Mouse (Mus musculus) forebrain, embryonic 11.5 days (tissue): ENCODE measurements around the gene Nfe2l3. TPM values are rescaled to one million over a fixed set of nuclear protein-coding genes. Genes with fewer than 3 reads are reported as not detected.
"Not testable (repeated sequence)": the region's sequence is repeated elsewhere in the genome, so short reads cannot be mapped to it uniquely, and the experiment has no call there.

ENCODE experiments used
- ATAC-seq: fragments of 200-750 bp; cut with Nextera tagmentation; replicated peaks from 2 replicates; pipeline ENCODE4 v1.8.0; 2017; ENCODE audit warnings: moderate TSS enrichment; ENCODE audit not compliant: low FRiP score
- DNase-seq: peaks from one replicate; pipeline ENCODE4 v3.0.0-alpha.2; 2017; ENCODE audit warnings: low spot score
- H3K27ac ChIP-seq: fragments of 300-500 bp; sonication (generic); 2 replicates; pipeline ENCODE4 v1.5.1; 2014; ENCODE audit warnings: low read depth, low read length
- H3K27me3 ChIP-seq: fragments of 300-500 bp; sonication (generic); 2 replicates; pipeline ENCODE4 v1.6.1; 2014; ENCODE audit warnings: mild to moderate bottlenecking, low read length, mixed read lengths; ENCODE audit not compliant: control insufficient read depth, insufficient read depth
- H3K36me3 ChIP-seq: fragments of 300-500 bp; sonication (generic); 2 replicates; pipeline ENCODE4 v1.6.1; 2014; ENCODE audit warnings: mild to moderate bottlenecking, low read length, moderate library complexity, mixed read lengths; ENCODE audit not compliant: control insufficient read depth, insufficient read depth
- H3K4me1 ChIP-seq: fragments of 300-500 bp; sonication (generic); replicated peaks from 2 replicates; pipeline ENCODE4 v1.6.1; 2014; ENCODE audit warnings: low read length, mixed read lengths; ENCODE audit not compliant: control insufficient read depth, insufficient read depth
- H3K4me2 ChIP-seq: fragments of 300-500 bp; sonication (generic); 2 replicates; pipeline ENCODE4 v1.6.1; 2014; ENCODE audit warnings: low read depth, mild to moderate bottlenecking, low read length, moderate library complexity, mixed read lengths; ENCODE audit not compliant: severe bottlenecking
- H3K4me3 ChIP-seq: fragments of 300-500 bp; sonication (generic); 2 replicates; pipeline ENCODE4 v1.5.1; 2014; ENCODE audit warnings: low read depth, low read length
- H3K9ac ChIP-seq: fragments of 300-500 bp; sonication (generic); 2 replicates; pipeline ENCODE4 v1.6.1; 2014; ENCODE audit warnings: low read length
- H3K9me3 ChIP-seq: fragments of 300-500 bp; sonication (generic); 2 replicates; pipeline ENCODE4 v1.6.1; 2016; ENCODE audit warnings: low read length, mixed read lengths; ENCODE audit not compliant: control insufficient read depth
- WGBS: fragments of 180-500 bp; shearing (Covaris S2); extraction: QIAGEN DNeasy Blood & Tissue Kit; methylation state at CpG from one replicate; pipeline ENCODE4 v1.1.7; 2014; 5-methylcytosine and 5-hydroxymethylcytosine counted together
- polyA plus RNA-seq: library from polyadenylated mRNA; unstranded; fragments of >200 nt; fragmentation: Nextera tagmentation; extraction: Ambion mirVana; gene quantifications from 2 replicates; pipeline ENCODE4 v1.2.1, GENCODE M21; 2014

Nfe2l3 gene
- polyA plus RNA-seq, 1 experiment from 2014 or later: 1.5 TPM

DNA sequence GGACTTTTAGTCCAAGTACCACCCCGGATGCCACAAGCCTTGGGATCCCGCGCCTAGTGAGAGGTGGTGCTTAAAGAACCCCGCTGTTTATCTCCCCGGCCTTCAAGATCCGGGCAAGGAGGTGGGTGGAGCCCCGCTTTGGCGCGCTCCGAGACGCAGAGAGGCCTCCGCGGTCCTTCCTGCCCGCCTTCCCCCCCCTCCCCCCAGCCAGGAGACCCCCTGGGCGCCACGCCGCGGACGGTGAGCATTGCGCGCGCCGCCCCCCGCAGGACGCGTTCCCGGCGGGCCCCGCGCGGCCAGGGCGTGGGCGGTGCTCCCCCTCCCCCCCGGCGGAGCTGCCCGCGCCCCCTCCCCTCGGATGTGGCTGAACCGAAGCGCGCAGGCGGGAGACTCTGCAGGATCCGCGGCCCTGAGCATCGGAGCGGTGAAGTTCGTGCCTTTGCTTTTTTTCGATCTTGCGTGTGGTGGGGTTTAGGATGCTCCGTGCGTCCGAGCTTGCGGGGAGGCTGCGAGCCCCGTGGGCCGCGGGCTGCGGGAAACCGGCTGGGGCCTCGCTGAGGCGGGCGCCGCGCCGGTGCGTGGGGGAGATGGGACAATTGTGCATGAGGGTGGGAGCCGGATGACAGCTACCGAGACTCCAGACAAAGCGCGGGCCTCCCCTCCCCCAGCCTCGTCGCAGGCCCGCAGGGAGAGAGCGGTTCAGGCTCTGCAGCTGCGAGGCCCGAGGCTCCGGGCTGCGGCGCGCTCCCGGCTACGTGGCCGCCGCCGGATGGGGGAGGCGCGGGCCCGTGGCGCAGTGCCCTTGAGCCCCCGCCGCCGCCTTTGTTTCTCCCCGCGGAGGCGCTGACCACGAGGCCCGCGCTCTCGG lies 38.1 kb downstream of the Nfe2l3 start, which contains the start of gene Cbx3:
TSS of gene Cbx3 (plus strand) at position 50 of the 868 bp plus-strand sequence.
- Histone ChIP-seq H3K4me3 (peak within 1 kb of the TSS; percentile 96), H3K9me3 (no peaks in the 10 kb centered on the region), H3K9ac (peak within 1 kb of the TSS; percentile 100), H3K27me3 (no peaks in the 10 kb centered on the region), H3K27ac (peak within 1 kb of the TSS; percentile 100), H3K4me1 (peaks cover 7% of the 10 kb centered on the region; the same call in 1 of the 2 replicates), H3K36me3 (peaks cover 10% of the 10 kb centered on the region), H3K4me2 (peak within 1 kb of the TSS; percentile 48)
- DNase-seq (peak; percentile 96), ATAC-seq (peak; percentile 79)
- under 1% methylated on average over 75 of the region's 99 CpGs for WGBS

DNA sequence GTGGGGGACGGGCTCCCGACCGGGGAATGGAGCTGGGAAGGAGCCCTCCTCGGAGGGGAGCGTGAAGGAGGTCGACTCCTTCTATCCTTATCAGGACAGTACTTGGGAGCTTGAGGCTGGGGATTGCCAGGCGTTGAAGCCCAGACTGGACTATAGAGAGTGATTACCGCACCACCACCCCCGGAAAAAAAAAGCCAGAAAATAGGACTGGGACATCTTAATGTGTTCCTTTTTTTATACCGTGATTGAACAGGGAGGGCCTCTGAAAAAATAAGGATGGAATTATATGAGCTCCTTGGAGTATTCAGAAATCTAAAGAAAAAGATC lies 38.7 kb downstream of the Nfe2l3 start:
- Histone ChIP-seq H3K9me3 (no peaks in the 10 kb centered on the region), H3K36me3 (peaks cover 7% of the 10 kb centered on the region), H3K27ac (peak overlapping the region; percentile 100), H3K9ac (peak overlapping the region; percentile 100), H3K4me2 (peak overlapping the region; percentile 48; the same call in 1 of the 2 replicates), H3K4me1 (peaks cover 4% of the 10 kb centered on the region; the same call in 1 of the 2 replicates), H3K27me3 (no peaks in the 10 kb centered on the region), H3K4me3 (peak overlapping the region; percentile 96)
- no peak for DNase-seq
- WGBS: 0% methylated on average over 10 of the region's 10 CpGs
- no peak for ATAC-seq

GRCm38 (mm10) chr6:51471782-51472181 lies 39.3 kb downstream of the Nfe2l3 start:
- H3K4me3 ChIP-seq: peak overlapping the region; percentile 96
- peaks cover 4% of the 10 kb centered on the region; the same call in 1 of the 2 replicates for H3K4me1 ChIP-seq
- H3K9ac ChIP-seq: peak overlapping the region; percentile 61
- H3K27ac ChIP-seq: no peak overlapping the region
- H3K27me3 ChIP-seq: no peaks in the 10 kb centered on the region
- DNase-seq (no peak), ATAC-seq (no peak)
- H3K9me3 ChIP-seq: no peaks in the 10 kb centered on the region
- H3K4me2 ChIP-seq: peak overlapping the region; percentile 72
- 18% methylated on average over 3 of the region's 3 CpGs for WGBS
- peaks cover 3% of the 10 kb centered on the region for H3K36me3 ChIP-seq

DNA sequence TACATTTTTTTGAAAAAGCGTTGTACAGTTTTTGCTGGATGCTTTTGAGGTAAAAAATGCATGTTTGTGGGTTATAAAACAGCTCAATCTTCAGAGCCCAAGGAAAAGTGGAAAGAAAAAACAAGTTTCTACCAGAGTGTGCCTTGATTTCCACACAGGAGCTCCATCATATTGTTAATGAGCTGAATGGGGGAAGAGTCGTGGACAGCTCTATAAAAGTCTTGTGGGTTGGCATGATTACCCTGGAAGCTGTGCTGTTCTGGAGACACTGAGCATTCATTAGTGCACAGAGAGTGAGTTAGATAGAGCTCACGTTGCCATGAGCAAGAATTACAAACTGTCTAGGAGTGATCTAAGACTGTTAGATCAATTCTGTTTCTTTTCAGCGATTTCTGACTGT lies 39.7 kb downstream of the Nfe2l3 start:
- no peak overlapping the region for H3K27ac ChIP-seq
- H3K9me3 ChIP-seq: no peaks in the 10 kb centered on the region
- H3K36me3 ChIP-seq: peaks cover 3% of the 10 kb centered on the region
- peak overlapping the region; percentile 72 for H3K4me2 ChIP-seq
- H3K9ac ChIP-seq: peak overlapping the region; percentile 61
- H3K27me3 ChIP-seq: no peaks in the 10 kb centered on the region
- H3K4me1 ChIP-seq: peaks cover 4% of the 10 kb centered on the region; the same call in 1 of the 2 replicates
- no peak for ATAC-seq
- DNase-seq: no peak
- 52% methylated on average over 4 of the region's 4 CpGs for WGBS
- H3K4me3 ChIP-seq: peak overlapping the region; percentile 96

GRCm38 (mm10) chr6:51479136-51479731 lies 46.8 kb downstream of the Nfe2l3 start:
- Histone ChIP-seq H3K27me3 (no peaks in the 10 kb centered on the region), H3K27ac (no peak overlapping the region), H3K4me2 (no peak overlapping the region), H3K36me3 (peaks cover 28% of the 10 kb centered on the region), H3K9ac (no peak overlapping the region), H3K4me3 (no peak overlapping the region), H3K4me1 (no peaks in the 10 kb centered on the region), H3K9me3 (no peaks in the 10 kb centered on the region)
- ATAC-seq (no peak), DNase-seq (no peak)
- whole genome bisulfite sequencing: 95% methylated on average over 4 of the region's 4 CpGs

GRCm38 (mm10) chr6:51481548-51481947 lies 49.1 kb downstream of the Nfe2l3 start:
- H3K9me3 ChIP-seq: no peaks in the 10 kb centered on the region
- no peak overlapping the region for H3K4me2 ChIP-seq
- H3K27me3 ChIP-seq: no peaks in the 10 kb centered on the region
- ATAC-seq (no peak), DNase-seq (no peak)
- H3K27ac ChIP-seq: no peak overlapping the region
- H3K4me3 ChIP-seq: no peak overlapping the region
- 96% methylated on average over 8 of the region's 8 CpGs for WGBS
- no peaks in the 10 kb centered on the region for H3K4me1 ChIP-seq
- no peak overlapping the region for H3K9ac ChIP-seq
- H3K36me3 ChIP-seq: peaks cover 25% of the 10 kb centered on the region

DNA sequence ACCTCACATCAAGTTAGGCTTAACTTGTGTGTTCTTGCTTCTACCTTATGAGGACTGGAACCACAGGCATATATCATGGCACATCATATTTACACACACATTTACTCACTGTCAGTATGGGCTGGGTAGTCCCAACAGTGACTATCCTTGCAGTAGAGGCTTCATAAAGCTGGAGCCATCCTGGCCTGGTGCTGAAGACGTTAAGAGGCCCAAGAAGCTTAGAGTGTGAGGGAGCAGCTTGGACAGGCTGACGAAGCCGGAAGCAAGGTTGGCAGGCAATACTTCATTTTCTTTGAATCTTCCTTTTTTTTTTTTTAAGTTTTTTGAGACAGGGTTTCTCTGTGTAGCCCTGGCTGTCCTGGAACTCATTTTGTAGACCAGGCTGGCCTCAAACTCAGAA lies 51.4 kb downstream of the Nfe2l3 start:
- H3K27me3 ChIP-seq: no peaks in the 10 kb centered on the region
- no peak overlapping the region for H3K4me3 ChIP-seq
- no peaks in the 10 kb centered on the region for H3K4me1 ChIP-seq
- H3K9ac ChIP-seq: no peak overlapping the region
- no peak overlapping the region for H3K27ac ChIP-seq
- no peak overlapping the region for H3K4me2 ChIP-seq
- ATAC-seq (no peak), DNase-seq (no peak)
- 94% methylated on average over 3 of the region's 3 CpGs for WGBS
- H3K9me3 ChIP-seq: no peaks in the 10 kb centered on the region
- H3K36me3 ChIP-seq: peaks cover 19% of the 10 kb centered on the region

- 87% methylated on average over 8 of the region's 8 CpGs for WGBS
- H3K36me3 ChIP-seq: peaks cover 18% of the 10 kb centered on the region
- ATAC-seq, H3K9ac ChIP-seq, H3K27me3 ChIP-seq, H3K4me1 ChIP-seq, H3K9me3 ChIP-seq, DNase-seq, H3K27ac ChIP-seq, H3K4me2 ChIP-seq, H3K4me3 ChIP-seq: not testable (repeated sequence)
These were observed 52.1 kb downstream of the Nfe2l3 start for GRCm38 (mm10) chr6:51484556-51484955.
